Mouse (Mus musculus): ENCODE data around the gene Kcnt2.

Gene Kcnt2

DNA sequence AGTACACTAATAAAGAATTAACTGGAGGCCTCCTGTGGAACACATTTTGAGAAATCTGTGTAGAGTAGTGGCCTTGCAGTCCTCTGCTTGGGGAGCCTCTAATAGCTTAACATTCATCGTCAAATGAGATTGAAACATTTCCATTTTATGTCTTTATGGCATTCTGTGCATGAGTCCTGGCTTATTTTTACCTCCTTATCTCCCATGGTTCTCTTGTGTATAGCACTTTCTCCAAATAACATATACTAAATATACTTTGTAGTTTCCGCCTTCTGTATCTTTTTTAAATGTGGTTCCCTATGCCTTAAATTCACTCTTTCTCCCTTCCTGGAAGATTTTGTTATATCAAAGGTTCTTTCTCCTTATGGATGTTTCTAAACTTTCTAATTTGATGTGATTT, 246.3 kb downstream of the Kcnt2 start:
- no peak for DNase-seq (ENCODE audit: low spot score)

GRCm38 (mm10) chr1:140513451-140513850, 267.5 kb downstream of the Kcnt2 start:
- DNase-seq (ENCODE audit: low spot score) = no peak

DNA sequence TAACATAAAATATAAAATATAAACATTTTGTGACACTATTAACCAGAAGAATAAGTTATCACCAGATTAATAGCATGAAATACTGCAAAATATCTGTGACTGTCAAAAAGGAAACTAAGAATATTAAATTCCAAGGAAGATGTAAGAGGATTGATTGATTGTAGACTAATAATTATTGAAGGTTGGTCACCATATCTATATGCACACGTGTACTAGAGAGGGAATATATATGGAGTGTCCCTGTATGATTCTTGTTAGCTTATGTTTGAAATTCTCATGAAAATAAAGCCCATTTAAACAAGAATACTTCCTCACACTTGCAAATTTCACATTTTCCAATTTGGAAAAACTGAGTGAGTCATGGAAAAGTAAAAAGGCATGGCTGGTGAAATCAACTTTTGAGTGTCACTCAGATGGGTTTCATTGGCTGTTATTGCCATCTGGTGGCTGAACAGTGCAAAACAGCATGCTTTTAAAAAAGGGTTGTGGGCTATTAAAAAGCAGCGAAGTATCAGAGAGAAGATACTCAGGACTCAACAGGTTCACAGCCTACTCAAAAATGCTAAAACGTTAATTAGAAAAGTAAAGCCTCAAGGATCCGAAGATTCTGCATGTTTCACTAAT, 285.4 kb downstream of the Kcnt2 start:
- peak; percentile 22 for DNase-seq (ENCODE audit: low spot score)

- DNase-seq (ENCODE audit: low spot score) = no peak
These were observed 288.9 kb downstream of the Kcnt2 start for GRCm38 (mm10) chr1:140534849-140535248.

DNA sequence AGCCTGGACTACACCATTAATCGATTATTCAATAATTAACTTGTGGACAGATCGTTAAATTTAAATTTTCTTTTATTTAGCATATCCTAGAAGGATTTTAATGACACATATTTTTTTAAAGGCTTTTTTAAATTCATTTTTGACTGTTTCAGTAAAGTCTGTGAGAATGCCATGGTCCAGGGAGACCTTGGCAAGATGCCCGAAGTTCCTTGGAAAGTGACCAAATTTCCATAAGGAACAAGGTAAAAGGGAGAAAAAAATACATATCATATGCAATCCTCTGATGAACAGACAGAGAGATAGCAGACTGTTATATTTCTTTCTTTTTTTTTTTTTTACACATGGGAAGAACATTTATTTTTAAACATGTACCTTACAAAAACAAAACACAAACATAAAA, 296.1 kb downstream of the Kcnt2 start:
- DNase-seq (ENCODE audit: low spot score) = no peak

DNA sequence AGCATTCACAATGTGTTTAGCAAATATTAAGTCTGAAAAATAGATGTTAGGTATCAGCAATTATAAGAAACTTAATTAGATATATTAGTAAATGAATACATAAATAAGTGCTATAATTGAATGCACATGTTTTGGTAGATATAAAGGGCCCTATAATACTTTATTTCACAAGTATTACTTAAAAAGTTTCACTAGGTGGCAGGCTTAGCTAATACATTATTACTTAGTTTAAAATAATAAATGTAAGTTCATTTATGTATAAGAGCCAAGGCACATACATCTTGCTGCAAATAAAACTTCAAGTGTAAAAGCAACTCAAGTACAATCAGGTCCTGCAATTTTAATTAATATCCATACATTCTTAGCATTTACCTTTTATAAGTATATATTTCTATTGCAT, 302.8 kb downstream of the Kcnt2 start:
- no peak for DNase-seq (ENCODE audit: low spot score)

GRCm38 (mm10) chr1:140560801-140561200, 314.8 kb downstream of the Kcnt2 start:
- no peak for DNase-seq (ENCODE audit: low spot score)

DNA sequence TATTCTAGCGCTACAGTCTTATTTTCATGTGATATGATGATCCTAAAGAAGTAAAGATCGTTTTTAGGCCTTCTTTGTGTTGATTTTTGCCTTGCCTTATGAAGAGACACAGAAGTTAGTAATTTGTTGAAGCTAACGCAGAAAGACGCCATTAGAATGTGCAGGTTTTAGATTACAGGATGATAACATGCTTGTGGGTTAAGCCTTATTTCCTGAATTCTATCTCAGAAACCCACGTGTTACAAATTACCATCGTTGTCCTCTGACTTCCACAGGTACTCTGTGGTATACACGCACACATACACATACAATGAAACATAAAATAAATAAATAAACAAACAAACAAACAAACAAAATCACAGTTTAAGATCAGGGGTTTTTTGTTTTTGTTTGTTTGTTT, 326.2 kb downstream of the Kcnt2 start:
- no peak for DNase-seq (ENCODE audit: low spot score)

- DNase-seq (ENCODE audit: low spot score) = no peak
These were observed 332.6 kb downstream of the Kcnt2 start for GRCm38 (mm10) chr1:140578607-140579006.

- DNase-seq (ENCODE audit: low spot score) = no peak
These were observed 342.3 kb downstream of the Kcnt2 start for GRCm38 (mm10) chr1:140588302-140588701.

DNA sequence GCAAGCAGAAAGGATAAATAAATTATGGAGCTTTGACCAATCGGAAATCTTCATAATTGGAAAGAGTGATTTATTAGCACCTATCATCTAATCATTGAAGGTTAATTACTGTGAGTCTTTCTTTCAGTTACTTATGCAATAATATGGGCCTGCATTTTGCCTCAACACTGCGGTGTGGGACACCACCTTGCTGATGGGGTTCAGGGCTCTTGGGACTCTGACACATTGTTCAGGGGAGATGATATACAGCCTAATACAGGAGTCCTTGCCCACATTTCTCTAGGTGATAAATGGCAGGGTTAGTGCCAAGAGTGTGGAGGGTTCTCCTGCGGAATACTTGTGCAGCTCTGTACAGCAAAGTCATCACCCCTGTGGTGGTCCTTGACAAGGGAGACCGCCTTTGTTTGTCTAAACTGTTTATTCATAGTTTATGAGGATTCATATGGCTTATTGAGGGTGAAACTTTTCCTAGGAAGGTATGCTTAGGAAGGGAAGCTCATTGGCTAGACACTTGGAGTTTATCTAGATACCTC, 362.9 kb downstream of the Kcnt2 start:
- DNase-seq (ENCODE audit: low spot score) = no peak

DNA sequence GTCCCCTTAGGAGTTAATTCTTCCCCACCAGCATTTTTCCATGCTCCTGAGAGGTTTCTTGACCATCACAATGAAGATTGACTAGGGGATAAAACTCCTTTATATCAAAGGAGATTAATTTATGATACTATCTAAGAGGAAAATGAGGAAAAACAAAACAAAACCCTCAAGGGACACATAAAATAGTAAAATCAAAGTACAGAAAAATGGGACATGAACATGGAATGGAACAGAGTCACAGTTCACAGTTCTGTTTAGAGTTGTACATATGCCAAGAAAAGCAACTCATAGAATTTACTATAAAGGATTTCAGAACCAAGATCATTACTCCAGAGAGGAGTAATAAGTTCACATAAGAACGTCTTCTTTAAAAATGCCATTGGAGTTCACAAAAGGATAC, 367.1 kb downstream of the Kcnt2 start:
- no peak for DNase-seq (ENCODE audit: low spot score)

GRCm38 (mm10) chr1:140614840-140615239, 368.9 kb downstream of the Kcnt2 start:
- DNase-seq (ENCODE audit: low spot score) = no peak

- no peak for DNase-seq (ENCODE audit: low spot score)
These were observed 372.2 kb downstream of the Kcnt2 start for GRCm38 (mm10) chr1:140618164-140618563.

DNA sequence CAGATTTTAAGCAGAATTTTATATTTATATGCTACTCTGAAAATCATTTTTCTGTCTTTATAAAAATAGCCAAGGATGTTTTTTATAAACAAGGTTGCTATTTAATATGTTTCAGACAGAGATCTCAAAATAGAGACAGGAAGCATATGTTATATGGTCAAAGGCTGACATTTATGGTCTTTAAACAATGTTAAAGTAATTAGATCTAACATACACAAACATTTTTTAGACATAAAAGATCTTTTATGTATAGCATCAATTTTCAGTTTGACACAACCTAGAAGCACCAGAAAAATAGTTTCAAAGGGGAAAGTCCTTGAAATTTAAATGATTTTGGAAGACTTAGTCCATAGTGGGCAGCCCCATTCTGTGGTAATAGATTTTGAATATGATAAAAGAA, 379.0 kb downstream of the Kcnt2 start:
- no peak for DNase-seq (ENCODE audit: low spot score)

- no peak for DNase-seq (ENCODE audit: low spot score)
These were observed 413.8 kb downstream of the Kcnt2 start for GRCm38 (mm10) chr1:140659607-140660340.

- DNase-seq (ENCODE audit: low spot score) = no peak
These were observed 414.9 kb downstream of the Kcnt2 start for GRCm38 (mm10) chr1:140660751-140661403.

- DNase-seq (ENCODE audit: low spot score) = peak; percentile 44
These were observed 415.4 kb downstream of the Kcnt2 start for GRCm38 (mm10) chr1:140661404-140661787.

Measured in left cerebral cortex, adult 11 months (tissue).